Mouse (Mus musculus) midbrain, embryonic 16.5 days (tissue): ENCODE results near the gene Msh4. TPM values are rescaled to one million over a fixed set of nuclear protein-coding genes. Genes with fewer than 3 reads are reported as not detected.

ENCODE experiments used
- ATAC-seq: fragments of 200-750 bp; cut with Nextera tagmentation; 2 replicates; pipeline ENCODE4 v1.8.0; 2017; ENCODE audit warnings: moderate TSS enrichment
- H3K27ac ChIP-seq: fragments of 300-500 bp; sonication (generic); 2 replicates; pipeline ENCODE4 v1.5.1; 2014; ENCODE audit warnings: mild to moderate bottlenecking, low read length, mixed read lengths
- H3K27me3 ChIP-seq: fragments of 300-500 bp; sonication (generic); 2 replicates; pipeline ENCODE4 v1.6.1; 2014; ENCODE audit warnings: low read depth, low read length, mixed read lengths; ENCODE audit not compliant: control insufficient read depth, insufficient read depth
- H3K36me3 ChIP-seq: fragments of 300-500 bp; sonication (generic); 2 replicates; pipeline ENCODE4 v1.6.1; 2014; ENCODE audit warnings: mild to moderate bottlenecking, low read length, moderate library complexity, mixed read lengths; ENCODE audit not compliant: control insufficient read depth, insufficient read depth
- H3K4me1 ChIP-seq: fragments of 300-500 bp; sonication (generic); 2 replicates; pipeline ENCODE4 v1.6.1; 2014; ENCODE audit warnings: mild to moderate bottlenecking, low read length, mixed read lengths; ENCODE audit not compliant: control insufficient read depth, insufficient read depth
- H3K4me2 ChIP-seq: fragments of 300-500 bp; sonication (generic); 2 replicates; pipeline ENCODE4 v1.6.1; 2014; ENCODE audit warnings: mild to moderate bottlenecking, low read length, mixed read lengths
- H3K4me3 ChIP-seq: fragments of 300-500 bp; sonication (generic); 2 replicates; pipeline ENCODE4 v1.5.1; 2014; ENCODE audit warnings: low read depth, mild to moderate bottlenecking, low read length, moderate library complexity, mixed read lengths
- H3K9ac ChIP-seq: fragments of 300-500 bp; sonication (generic); 2 replicates; pipeline ENCODE4 v1.6.1; 2014; ENCODE audit warnings: low read depth, low read length, mixed read lengths
- H3K9me3 ChIP-seq: fragments of 300-500 bp; sonication (generic); replicated peaks from 2 replicates; pipeline ENCODE4 v1.6.1; 2014; ENCODE audit warnings: mild to moderate bottlenecking, low read length, mixed read lengths; ENCODE audit not compliant: control insufficient read depth, poor library complexity, severe bottlenecking
- WGBS: fragments of 180-500 bp; shearing (Covaris S2); extraction: QIAGEN DNeasy Blood & Tissue Kit; methylation state at CpG from one replicate; pipeline ENCODE4 v1.1.7; 2014; 5-methylcytosine and 5-hydroxymethylcytosine counted together
- polyA plus RNA-seq: library from polyadenylated mRNA; unstranded; fragments of >200 nt; fragmentation: Nextera tagmentation; extraction: Ambion mirVana; gene quantifications from 2 replicates; pipeline ENCODE4 v1.2.1, GENCODE M21; 2015

The Msh4 gene
- polyA plus RNA-seq, 1 experiment from 2014 or later = 0.15 TPM

GRCm38 (mm10) chr3:153940021-153940420 is 34.1 kb upstream of the Msh4 start:
- H3K9ac ChIP-seq = no peak overlapping the region
- no peak overlapping the region for H3K27ac ChIP-seq
- H3K9me3 ChIP-seq = no peaks in the 10 kb centered on the region
- no peak overlapping the region for H3K4me3 ChIP-seq
- H3K4me2 ChIP-seq = no peak overlapping the region
- no peak for ATAC-seq
- peaks cover 5% of the 10 kb centered on the region; the same call in 1 of the 2 replicates for H3K4me1 ChIP-seq
- H3K27me3 ChIP-seq = no peaks in the 10 kb centered on the region
- peaks cover 7% of the 10 kb centered on the region; the same call in 1 of the 2 replicates for H3K36me3 ChIP-seq
- WGBS = 81% methylated on average over 8 of the region's 8 CpGs

GRCm38 (mm10) chr3:153937116-153937810 is 31.3 kb upstream of the Msh4 start:
- Histone ChIP-seq H3K9ac (no peak overlapping the region), H3K4me1 (no peaks in the 10 kb centered on the region), H3K36me3 (peaks cover 14% of the 10 kb centered on the region; the same call in 1 of the 2 replicates), H3K27me3 (no peaks in the 10 kb centered on the region), H3K4me3 (no peak overlapping the region), H3K27ac (no peak overlapping the region), H3K9me3 (no peaks in the 10 kb centered on the region), H3K4me2 (no peak overlapping the region)
- 93% methylated on average over 17 of the region's 17 CpGs for WGBS
- ATAC-seq = no peak

DNA sequence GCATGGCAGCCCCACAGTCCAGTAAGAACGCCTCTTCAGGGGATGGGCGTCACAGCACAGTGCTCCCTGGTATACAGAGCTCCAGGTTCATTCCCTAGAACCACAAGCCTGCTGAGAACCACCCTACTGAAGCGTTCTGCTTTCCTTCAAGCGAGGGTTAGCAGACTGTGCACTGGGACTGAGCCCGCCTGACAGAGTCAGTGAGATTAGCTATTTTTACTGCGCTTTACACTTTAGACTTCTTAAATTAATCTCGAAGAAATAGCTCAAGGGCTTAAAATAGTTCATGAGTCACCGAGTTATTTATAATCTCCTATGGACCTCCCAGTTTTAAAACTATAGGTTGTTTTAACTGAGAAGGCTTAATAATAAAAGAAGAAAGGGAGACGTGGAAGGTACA is 29.9 kb upstream of the Msh4 start:
- peaks cover 14% of the 10 kb centered on the region; the same call in 1 of the 2 replicates for H3K36me3 ChIP-seq
- 95% methylated on average over 9 of the region's 9 CpGs for WGBS
- no peak overlapping the region for H3K4me3 ChIP-seq
- H3K27me3 ChIP-seq = no peaks in the 10 kb centered on the region
- H3K27ac ChIP-seq = no peak overlapping the region
- no peak overlapping the region for H3K4me2 ChIP-seq
- no peaks in the 10 kb centered on the region for H3K4me1 ChIP-seq
- no peak overlapping the region for H3K9ac ChIP-seq
- ATAC-seq = no peak
- no peaks in the 10 kb centered on the region for H3K9me3 ChIP-seq

DNA sequence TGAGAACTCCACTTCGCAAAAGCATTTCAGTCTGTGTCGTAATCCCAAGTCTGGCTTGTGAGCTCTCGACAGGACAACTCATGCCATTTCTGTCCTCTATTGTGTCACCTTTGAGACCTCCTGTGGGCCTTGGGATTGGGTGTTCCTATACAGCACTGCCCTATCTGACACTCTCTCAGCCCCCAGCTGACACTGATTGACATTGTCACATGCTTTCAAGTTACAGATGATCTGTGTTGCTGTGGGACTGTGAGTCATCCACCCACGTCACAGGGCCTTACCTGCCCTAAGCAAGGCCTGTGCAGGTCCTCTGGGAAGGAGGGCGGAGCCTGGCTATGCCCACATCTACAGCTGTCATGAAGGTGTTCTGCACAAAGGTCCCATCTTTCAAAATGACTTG is 26.5 kb upstream of the Msh4 start:
- 93% methylated on average over 5 of the region's 5 CpGs for WGBS
- Histone ChIP-seq H3K4me3 (no peak overlapping the region), H3K9me3 (no peaks in the 10 kb centered on the region), H3K27ac (no peak overlapping the region), H3K27me3 (no peaks in the 10 kb centered on the region), H3K4me2 (no peak overlapping the region), H3K9ac (no peak overlapping the region), H3K36me3 (peaks cover 15% of the 10 kb centered on the region; the same call in 1 of the 2 replicates), H3K4me1 (no peaks in the 10 kb centered on the region)
- ATAC-seq = no peak

DNA sequence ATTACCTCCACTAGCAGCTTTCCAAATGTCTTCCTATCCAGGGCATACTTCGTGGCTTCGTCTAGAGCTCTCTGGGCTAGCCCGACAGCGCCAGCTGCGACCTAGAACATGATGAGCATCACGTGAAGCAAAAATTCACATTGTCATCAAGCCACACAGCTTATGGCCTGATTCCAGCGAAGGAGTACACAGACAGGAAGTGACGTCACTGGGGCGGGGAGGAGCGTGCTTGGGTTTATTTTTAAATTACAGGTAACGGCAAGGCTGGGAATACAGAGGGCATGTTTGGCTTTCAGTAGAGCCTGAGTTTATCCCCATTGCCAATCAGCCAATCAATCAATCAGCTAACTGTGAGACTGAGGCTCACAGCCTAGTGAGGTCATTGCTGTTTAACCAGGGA is 23.6 kb upstream of the Msh4 start:
- no peaks in the 10 kb centered on the region for H3K27me3 ChIP-seq
- H3K9me3 ChIP-seq = no peaks in the 10 kb centered on the region
- no peak overlapping the region for H3K4me2 ChIP-seq
- no peak overlapping the region for H3K27ac ChIP-seq
- no peak overlapping the region for H3K9ac ChIP-seq
- 96% methylated on average over 11 of the region's 11 CpGs for WGBS
- H3K4me1 ChIP-seq = no peaks in the 10 kb centered on the region
- peaks cover 13% of the 10 kb centered on the region; the same call in 1 of the 2 replicates for H3K36me3 ChIP-seq
- H3K4me3 ChIP-seq = no peak overlapping the region
- ATAC-seq = no peak

- Histone ChIP-seq H3K27ac (no peak overlapping the region), H3K36me3 (0 out of 2 replicates have a peak, but pooled peaks cover 8% of the 10 kb centered on the region), H3K9ac (no peak overlapping the region), H3K4me1 (no peaks in the 10 kb centered on the region), H3K27me3 (no peaks in the 10 kb centered on the region), H3K9me3 (no peaks in the 10 kb centered on the region), H3K4me3 (no peak overlapping the region), H3K4me2 (no peak overlapping the region)
- WGBS = 91% methylated on average over 7 of the region's 7 CpGs
- ATAC-seq = no peak
Observed at GRCm38 (mm10) chr3:153926333-153926732, 20.4 kb upstream of the Msh4 start.

- no peaks in the 10 kb centered on the region for H3K9me3 ChIP-seq
- no peaks in the 10 kb centered on the region for H3K27me3 ChIP-seq
- H3K36me3 ChIP-seq = 0 out of 2 replicates have a peak, but pooled peaks cover 6% of the 10 kb centered on the region
- WGBS = 95% methylated on average over 10 of the region's 10 CpGs
- no peaks in the 10 kb centered on the region for H3K4me1 ChIP-seq
- no peak overlapping the region for H3K4me2 ChIP-seq
- ATAC-seq = no peak
- H3K9ac ChIP-seq = no peak overlapping the region
- H3K4me3 ChIP-seq = no peak overlapping the region
- H3K27ac ChIP-seq = no peak overlapping the region
Observed at GRCm38 (mm10) chr3:153921147-153921910, 15.4 kb upstream of the Msh4 start.

DNA sequence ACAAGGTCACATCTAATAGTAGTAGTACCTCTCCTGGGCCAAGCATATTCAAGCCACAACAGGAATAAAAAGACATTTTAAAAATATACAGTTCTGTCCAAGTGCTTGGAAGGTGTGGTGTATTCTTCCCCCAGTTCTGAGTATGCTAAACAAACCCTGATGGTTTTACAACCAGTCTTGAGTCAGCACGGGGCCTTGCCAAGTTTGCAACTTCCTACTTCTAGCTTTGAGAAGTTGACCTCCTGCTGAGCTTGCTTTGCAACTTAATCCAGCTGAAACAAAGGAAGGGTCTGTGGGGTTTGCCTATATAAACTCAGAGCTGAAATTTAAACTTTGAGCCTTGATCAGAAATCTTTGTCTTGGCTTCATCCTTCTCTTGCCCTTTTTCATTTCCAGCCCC is 11.3 kb upstream of the Msh4 start:
- Histone ChIP-seq H3K4me2 (no peak overlapping the region), H3K9me3 (no peaks in the 10 kb centered on the region)
- WGBS = 6% methylated on average over 1 of the region's 1 CpGs

More for the DNA sequence above, 11.3 kb upstream of the Msh4 start:
- no peak for ATAC-seq
- Histone ChIP-seq H3K4me1 (peaks cover 6% of the 10 kb centered on the region), H3K27me3 (no peaks in the 10 kb centered on the region), H3K4me3 (no peak overlapping the region), H3K9ac (no peak overlapping the region), H3K27ac (no peak overlapping the region), H3K36me3 (no peaks in the 10 kb centered on the region)
